Mouse (Mus musculus) liver, embryonic 11.5 days (tissue): ENCODE data around the gene Nrl. TPM values are rescaled to one million over a fixed set of nuclear protein-coding genes. Genes with fewer than 3 reads are reported as not detected.

Experiments used
- ATAC-seq: fragments of 200-750 bp; cut with Nextera tagmentation; replicated peaks from 2 replicates; pipeline ENCODE4 v1.8.0; 2017; ENCODE audit warnings: moderate number of reproducible peaks, mild to moderate bottlenecking, moderate TSS enrichment, moderate library complexity; ENCODE audit not compliant: low FRiP score
- DNase-seq: peaks from one replicate; pipeline ENCODE4 v3.0.0-alpha.2; 2017; ENCODE audit warnings: low spot score
- H3K27ac ChIP-seq: fragments of 300-500 bp; sonication (generic); 2 replicates; pipeline ENCODE4 v1.5.1; 2014; ENCODE audit warnings: mild to moderate bottlenecking, low read depth, low read length, control low read depth
- H3K27me3 ChIP-seq: fragments of 300-500 bp; sonication (generic); replicated peaks from 2 replicates; pipeline ENCODE4 v1.6.1; 2014; ENCODE audit warnings: low read length, mixed read lengths; ENCODE audit not compliant: control insufficient read depth, insufficient read depth
- H3K36me3 ChIP-seq: fragments of 300-500 bp; sonication (generic); 2 replicates; pipeline ENCODE4 v1.6.1; 2014; ENCODE audit warnings: mild to moderate bottlenecking, low read length, moderate library complexity, mixed read lengths; ENCODE audit not compliant: control insufficient read depth, insufficient read depth
- H3K4me1 ChIP-seq: fragments of 300-500 bp; sonication (generic); replicated peaks from 2 replicates; pipeline ENCODE4 v1.6.1; 2014; ENCODE audit warnings: low read length, mixed read lengths; ENCODE audit not compliant: control insufficient read depth, insufficient read depth
- H3K4me2 ChIP-seq: fragments of 300-500 bp; sonication (generic); 2 replicates; pipeline ENCODE4 v1.6.1; 2014; ENCODE audit warnings: mild to moderate bottlenecking, control low read depth, moderate library complexity
- H3K4me3 ChIP-seq: fragments of 300-500 bp; sonication (generic); 2 replicates; pipeline ENCODE4 v1.5.1; 2014; ENCODE audit warnings: low read depth, low read length, control low read depth
- H3K9ac ChIP-seq: fragments of 300-500 bp; sonication (generic); 2 replicates; pipeline ENCODE4 v1.6.1; 2014; ENCODE audit warnings: low read depth, low read length, control low read depth
- H3K9me3 ChIP-seq: fragments of 300-500 bp; sonication (generic); 2 replicates; pipeline ENCODE4 v1.6.1; 2016; ENCODE audit warnings: low read length, inconsistent platforms, mixed read lengths; ENCODE audit not compliant: control insufficient read depth
- WGBS: fragments of 180-500 bp; shearing (Covaris S2); extraction: QIAGEN DNeasy Blood & Tissue Kit; methylation state at CpG from one replicate; pipeline ENCODE4 v1.1.7; 2014; 5-methylcytosine and 5-hydroxymethylcytosine counted together
- polyA plus RNA-seq: library from polyadenylated mRNA; unstranded; fragments of >200 nt; fragmentation: Nextera tagmentation; extraction: Ambion mirVana; gene quantifications from 2 replicates; pipeline ENCODE4 v1.2.1, GENCODE M21; 2014

The Nrl gene
- polyA plus RNA-seq: not detected in 2 replicates

- Histone ChIP-seq H3K36me3 (no peaks in the 10 kb centered on the region), H3K4me2 (no peak within 1 kb of the TSS), H3K27me3 (peaks cover 63% of the 10 kb centered on the region), H3K4me1 (no peaks in the 10 kb centered on the region; the same call in 1 of the 2 replicates), H3K9ac (no peak within 1 kb of the TSS), H3K4me3 (no peak within 1 kb of the TSS), H3K27ac (no peak within 1 kb of the TSS), H3K9me3 (no peaks in the 10 kb centered on the region)
- no peak for ATAC-seq
- DNase-seq: no peak
- WGBS: 12% methylated on average over 8 of the region's 8 CpGs
Observed at GRCm38 (mm10) chr14:55524785-55525184, at the start of gene Nrl. Gene Nrl, minus strand, starts transcription at chr14:55524981.

- H3K9ac ChIP-seq: no peak overlapping the region
- no peak overlapping the region for H3K4me3 ChIP-seq
- ATAC-seq (no peak), DNase-seq (no peak)
- H3K27ac ChIP-seq: no peak overlapping the region
- H3K4me2 ChIP-seq: no peak overlapping the region
- H3K4me1 ChIP-seq: peaks cover 4% of the 10 kb centered on the region; the same call in 1 of the 2 replicates
- H3K36me3 ChIP-seq: peaks cover 19% of the 10 kb centered on the region
- no peaks in the 10 kb centered on the region for H3K9me3 ChIP-seq
- no peaks in the 10 kb centered on the region for H3K27me3 ChIP-seq
Observed at GRCm38 (mm10) chr14:55571760-55572159, 47.0 kb upstream of the Nrl start.

GRCm38 (mm10) chr14:55570588-55570987, 45.8 kb upstream of the Nrl start:
- no peak overlapping the region for H3K4me3 ChIP-seq
- WGBS: 83% methylated on average over 2 of the region's 2 CpGs
- peaks cover 4% of the 10 kb centered on the region; the same call in 1 of the 2 replicates for H3K4me1 ChIP-seq
- H3K9me3 ChIP-seq: no peaks in the 10 kb centered on the region
- H3K27me3 ChIP-seq: no peaks in the 10 kb centered on the region
- ATAC-seq (no peak), DNase-seq (no peak)
- H3K27ac ChIP-seq: no peak overlapping the region
- no peak overlapping the region for H3K9ac ChIP-seq
- H3K36me3 ChIP-seq: peaks cover 31% of the 10 kb centered on the region
- H3K4me2 ChIP-seq: no peak overlapping the region

- Histone ChIP-seq H3K36me3 (peaks cover 42% of the 10 kb centered on the region), H3K9ac (no peak overlapping the region), H3K27ac (no peak overlapping the region), H3K4me2 (no peak overlapping the region), H3K4me3 (no peak overlapping the region), H3K4me1 (no peaks in the 10 kb centered on the region), H3K27me3 (no peaks in the 10 kb centered on the region), H3K9me3 (no peaks in the 10 kb centered on the region)
- no peak for ATAC-seq
- no peak for DNase-seq
- WGBS: 87% methylated on average over 3 of the region's 3 CpGs
Observed at GRCm38 (mm10) chr14:55567496-55567895, 42.7 kb upstream of the Nrl start.

GRCm38 (mm10) chr14:55565748-55566147, 41.0 kb upstream of the Nrl start:
- Histone ChIP-seq H3K4me2 (no peak overlapping the region), H3K4me3 (no peak overlapping the region), H3K9ac (no peak overlapping the region), H3K27me3 (no peaks in the 10 kb centered on the region), H3K36me3 (peaks cover 42% of the 10 kb centered on the region), H3K27ac (no peak overlapping the region), H3K4me1 (peaks cover 7% of the 10 kb centered on the region), H3K9me3 (no peaks in the 10 kb centered on the region)
- DNase-seq: no peak
- WGBS: 83% methylated on average over 3 of the region's 3 CpGs
- no peak for ATAC-seq

GRCm38 (mm10) chr14:55563249-55563648, 38.5 kb upstream of the Nrl start:
- ATAC-seq (no peak), DNase-seq (no peak)
- Histone ChIP-seq H3K27me3 (no peaks in the 10 kb centered on the region), H3K4me1 (peaks cover 12% of the 10 kb centered on the region), H3K27ac (no peak overlapping the region), H3K36me3 (peaks cover 31% of the 10 kb centered on the region), H3K9me3 (no peaks in the 10 kb centered on the region), H3K9ac (no peak overlapping the region), H3K4me3 (no peak overlapping the region), H3K4me2 (no peak overlapping the region)
- 85% methylated on average over 11 of the region's 11 CpGs for WGBS

- no peak overlapping the region; the same call in 1 of the 2 replicates for H3K4me2 ChIP-seq
- peaks cover 19% of the 10 kb centered on the region for H3K4me1 ChIP-seq
- ATAC-seq: no peak
- WGBS: 87% methylated on average over 10 of the region's 10 CpGs
- no peak overlapping the region for H3K27ac ChIP-seq
- no peaks in the 10 kb centered on the region for H3K9me3 ChIP-seq
- peaks cover 24% of the 10 kb centered on the region for H3K36me3 ChIP-seq
- no peak overlapping the region for H3K9ac ChIP-seq
- no peak for DNase-seq
- H3K27me3 ChIP-seq: no peaks in the 10 kb centered on the region
- H3K4me3 ChIP-seq: peak overlapping the region; percentile 68; the same call in 1 of the 2 replicates
Observed at GRCm38 (mm10) chr14:55561860-55562259, 37.1 kb upstream of the Nrl start.

- under 1% methylated on average over 51 of the region's 51 CpGs for WGBS
- no peaks in the 10 kb centered on the region for H3K9me3 ChIP-seq
- H3K4me3 ChIP-seq: peak within 1 kb of the TSS; percentile 68
- peak within 1 kb of the TSS; percentile 99 for H3K27ac ChIP-seq
- ATAC-seq (peak; percentile 91), DNase-seq (peak; percentile 98)
- H3K4me2 ChIP-seq: peak within 1 kb of the TSS; percentile 92
- H3K4me1 ChIP-seq: peaks cover 24% of the 10 kb centered on the region
- no peaks in the 10 kb centered on the region for H3K27me3 ChIP-seq
- peak within 1 kb of the TSS; percentile 85 for H3K9ac ChIP-seq
- H3K36me3 ChIP-seq: peaks cover 9% of the 10 kb centered on the region; the same call in 1 of the 2 replicates
Observed at GRCm38 (mm10) chr14:55560202-55561073, 35.7 kb upstream of the Nrl start, which contains the start of gene A730061H03Rik. Gene A730061H03Rik, minus strand, starts transcription at chr14:55560406.
